Mouse (Mus musculus) brain, embryonic 14.5 days (tissue): ENCODE results near the gene Abcc6.

ENCODE experiments used
- CTCF ChIP-seq: fragments of 200-500 bp; IDR thresholded peaks from 2 replicates; pipeline ENCODE4 v1.5.1; 2012; ENCODE audit warnings: inconsistent platforms, mild to moderate bottlenecking, moderate library complexity, borderline replicate concordance; ENCODE audit not compliant: insufficient read depth, insufficient read length; ENCODE audit errors: extremely low read depth
- POLR2A ChIP-seq: fragments of 200-500 bp; IDR thresholded peaks from 2 replicates; pipeline ENCODE4 v1.6.1; 2012; ENCODE audit warnings: mild to moderate bottlenecking, inconsistent platforms, borderline replicate concordance; ENCODE audit not compliant: poor library complexity, insufficient read depth, insufficient read length, severe bottlenecking; ENCODE audit errors: extremely low read depth

DNA sequence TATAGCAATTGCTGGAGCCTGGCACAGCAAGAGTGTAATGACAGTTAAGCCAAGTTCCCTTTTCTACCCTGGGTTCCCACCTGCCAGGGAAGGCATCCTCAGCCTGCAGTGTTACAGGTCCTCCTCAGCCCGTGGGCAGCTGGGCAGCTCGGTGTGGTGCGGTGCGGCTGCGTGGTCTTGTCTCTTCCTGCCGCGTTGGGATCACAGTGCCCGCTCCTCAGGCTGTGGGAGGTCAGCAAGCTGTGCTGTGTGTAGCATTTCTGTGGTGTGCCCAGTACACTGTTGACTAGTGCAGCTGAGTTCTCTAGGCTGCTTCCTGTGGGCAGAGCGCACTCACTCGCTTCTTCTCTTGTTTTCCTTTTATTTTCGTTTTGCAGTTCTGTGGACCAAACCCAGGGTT is 28.8 kb upstream of the Abcc6 start:
- TF ChIP-seq CTCF: no peak
- no peak for TF ChIP-seq POLR2A
